Mouse (Mus musculus) neural tube, embryonic 11.5 days (tissue): ENCODE results near the gene Rhpn2. TPM values are rescaled to one million over a fixed set of nuclear protein-coding genes. Genes with fewer than 3 reads are reported as not detected.

Experiments used
- ATAC-seq: fragments of 200-750 bp; cut with Nextera tagmentation; 2 replicates; pipeline ENCODE4 v1.8.0; 2017; ENCODE audit warnings: moderate number of reproducible peaks, mild to moderate bottlenecking, moderate TSS enrichment, moderate library complexity; ENCODE audit not compliant: insufficient read depth, low FRiP score, low TSS enrichment
- DNase-seq: peaks from one replicate; pipeline ENCODE4 v3.0.0-alpha.2; 2015; ENCODE audit warnings: low spot score
- H3K27ac ChIP-seq: fragments of 300-500 bp; sonication (generic); 2 replicates; pipeline ENCODE4 v1.5.1; 2014; ENCODE audit warnings: low read depth, mild to moderate bottlenecking, low read length
- H3K27me3 ChIP-seq: fragments of 300-500 bp; sonication (generic); 2 replicates; pipeline ENCODE4 v1.6.1; 2014; ENCODE audit warnings: mild to moderate bottlenecking, low read length, mixed read lengths; ENCODE audit not compliant: control insufficient read depth, insufficient read depth
- H3K36me3 ChIP-seq: fragments of 300-500 bp; sonication (generic); 2 replicates; pipeline ENCODE4 v1.6.1; 2014; ENCODE audit warnings: mild to moderate bottlenecking, low read length, moderate library complexity, mixed read lengths; ENCODE audit not compliant: control insufficient read depth, insufficient read depth
- H3K4me1 ChIP-seq: fragments of 300-500 bp; sonication (generic); 2 replicates; pipeline ENCODE4 v1.6.1; 2014; ENCODE audit warnings: low read length, mixed read lengths; ENCODE audit not compliant: control insufficient read depth, insufficient read depth
- H3K4me2 ChIP-seq: fragments of 300-500 bp; sonication (generic); 2 replicates; pipeline ENCODE4 v1.6.1; 2014; ENCODE audit warnings: low read depth, mild to moderate bottlenecking, moderate library complexity
- H3K4me3 ChIP-seq: fragments of 300-500 bp; sonication (generic); 2 replicates; pipeline ENCODE4 v1.5.1; 2014; ENCODE audit warnings: low read depth, low read length
- H3K9ac ChIP-seq: fragments of 300-500 bp; sonication (generic); 2 replicates; pipeline ENCODE4 v1.6.1; 2014; ENCODE audit warnings: mild to moderate bottlenecking, low read length
- H3K9me3 ChIP-seq: fragments of 300-500 bp; sonication (generic); 2 replicates; pipeline ENCODE4 v1.6.1; 2016; ENCODE audit warnings: low read length; ENCODE audit not compliant: control insufficient read depth
- WGBS: fragments of 180-500 bp; shearing (Covaris S2); extraction: QIAGEN DNeasy Blood & Tissue Kit; methylation state at CpG from one replicate; pipeline ENCODE4 v1.1.7; 2014; 5-methylcytosine and 5-hydroxymethylcytosine counted together
- polyA plus RNA-seq: library from polyadenylated mRNA; unstranded; fragments of >200 nt; fragmentation: Nextera tagmentation; extraction: Ambion mirVana; gene quantifications from 2 replicates; pipeline ENCODE4 v1.2.1, GENCODE M21; 2014

Rhpn2 gene
- polyA plus RNA-seq, 1 experiment from 2014 or later = 3.3 TPM

DNA sequence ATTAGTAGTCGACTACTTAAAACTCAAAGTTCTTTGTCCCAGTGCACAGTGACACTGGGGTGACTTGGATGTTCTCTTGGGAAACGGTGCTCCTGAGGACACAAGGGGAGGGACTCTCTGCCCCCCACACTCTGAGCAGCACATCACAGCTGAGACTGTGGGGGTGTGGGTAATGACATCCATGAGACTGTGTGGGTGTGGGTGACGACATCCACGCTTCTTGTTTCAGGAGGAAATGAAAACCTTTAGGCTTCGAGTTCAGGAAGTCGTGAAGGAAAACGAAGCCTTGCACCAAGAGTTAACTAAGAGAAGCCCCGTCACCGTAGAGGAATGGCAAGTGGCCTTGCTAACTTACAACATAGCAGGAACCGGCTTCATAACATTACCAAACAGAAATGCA is 89.1 kb downstream of the Rhpn2 start:
- DNase-seq (no peak), ATAC-seq (no peak)
- 94% methylated on average over 10 of the region's 10 CpGs for WGBS

DNA sequence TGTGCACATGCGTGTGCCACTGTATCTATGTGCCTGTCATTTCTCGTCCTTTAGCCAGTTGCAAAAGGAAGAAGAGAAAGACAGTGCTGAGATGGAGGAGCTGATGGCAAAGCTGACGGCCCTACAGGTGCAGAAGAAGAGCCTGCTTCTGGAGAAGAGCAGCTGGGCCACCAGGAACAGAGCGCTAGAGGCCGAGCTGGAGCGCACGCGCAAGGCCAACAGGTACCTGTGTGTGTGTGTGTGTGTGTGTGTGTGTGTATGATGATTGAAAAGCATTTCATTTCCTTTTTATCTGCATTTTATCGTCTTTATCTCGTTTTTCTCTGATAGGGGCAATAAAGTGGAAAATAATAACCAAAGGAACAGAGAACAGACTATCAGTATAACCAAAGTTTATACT is 94.2 kb downstream of the Rhpn2 start:
- H3K27ac ChIP-seq = no peak overlapping the region
- no peak for DNase-seq
- H3K9ac ChIP-seq = no peak overlapping the region
- no peak for ATAC-seq
- no peaks in the 10 kb centered on the region for H3K27me3 ChIP-seq
- H3K4me3 ChIP-seq = no peak overlapping the region
- peaks cover 10% of the 10 kb centered on the region for H3K36me3 ChIP-seq
- 92% methylated on average over 10 of the region's 10 CpGs for WGBS
- no peak overlapping the region for H3K4me2 ChIP-seq
- H3K4me1 ChIP-seq = no peaks in the 10 kb centered on the region
- H3K9me3 ChIP-seq = no peaks in the 10 kb centered on the region

More for the DNA sequence above, 89.1 kb downstream of the Rhpn2 start:
- H3K36me3 ChIP-seq = no peaks in the 10 kb centered on the region; the same call in none of the 2 replicates
- H3K4me2 ChIP-seq = no peak overlapping the region
- H3K9ac ChIP-seq = no peak overlapping the region
- no peaks in the 10 kb centered on the region for H3K27me3 ChIP-seq
- H3K9me3 ChIP-seq = no peaks in the 10 kb centered on the region
- H3K27ac ChIP-seq = no peak overlapping the region
- H3K4me3 ChIP-seq = no peak overlapping the region
- H3K4me1 ChIP-seq = no peaks in the 10 kb centered on the region

DNA sequence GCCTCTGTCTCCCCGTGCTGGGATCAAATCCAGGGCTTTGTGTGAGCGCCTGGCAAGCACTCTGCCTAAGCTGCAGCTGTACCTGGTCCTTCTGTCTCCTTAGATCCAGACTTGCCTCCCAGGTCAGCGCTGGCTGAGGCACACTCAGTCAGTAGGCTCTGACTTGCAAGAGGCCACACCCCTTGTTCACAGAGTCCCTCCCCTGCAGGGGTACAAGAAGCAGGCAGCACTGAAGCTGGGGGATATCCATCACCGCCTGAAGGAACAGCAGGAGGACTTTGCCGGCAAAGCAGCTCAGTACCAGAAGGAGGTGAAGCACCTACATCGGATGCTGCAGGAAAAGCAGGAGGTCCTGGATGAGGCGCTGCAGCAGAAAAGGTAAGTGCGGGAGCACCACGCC is 101.3 kb downstream of the Rhpn2 start:
- DNase-seq = no peak
- no peak overlapping the region for H3K9ac ChIP-seq
- H3K9me3 ChIP-seq = no peaks in the 10 kb centered on the region
- no peak overlapping the region for H3K4me3 ChIP-seq
- WGBS = 83% methylated on average over 9 of the region's 9 CpGs
- no peak overlapping the region for H3K4me2 ChIP-seq
- no peak overlapping the region for H3K27ac ChIP-seq
- H3K4me1 ChIP-seq = no peaks in the 10 kb centered on the region
- no peak for ATAC-seq
- H3K27me3 ChIP-seq = no peaks in the 10 kb centered on the region
- H3K36me3 ChIP-seq = peaks cover 18% of the 10 kb centered on the region

Other genes starting within 250 kb of the Rhpn2 start
- 0.20 and 0.62 TPM in 2 replicates for gene Cebpa, start 214.9 kb upstream of the Rhpn2 start, polyA plus RNA-seq
- 0.25 and 0.89 TPM in 2 replicates for gene Slc7a10, start 147.8 kb upstream of the Rhpn2 start, polyA plus RNA-seq
- 18.7 and 21.6 TPM in 2 replicates for gene Lrp3, start 118.7 kb upstream of the Rhpn2 start, polyA plus RNA-seq
- gene Gpatch1, start 15.7 kb upstream of the Rhpn2 start, polyA plus RNA-seq = 20.0 and 21.4 TPM in 2 replicates
- gene Faap24, start 62.7 kb downstream of the Rhpn2 start, polyA plus RNA-seq = 19.9 and 22.4 TPM in 2 replicates
- gene Cep89, start 62.9 kb downstream of the Rhpn2 start, polyA plus RNA-seq = 39.3 and 40.8 TPM in 2 replicates
- not detected in 2 replicates for gene Slc7a9, start 114.6 kb downstream of the Rhpn2 start, polyA plus RNA-seq
- gene Tdrd12, start 203.6 kb downstream of the Rhpn2 start, polyA plus RNA-seq = 0.11 TPM in 1 of 2 replicates, not detected in the other
- 47.2 and 47.8 TPM in 2 replicates for gene Nudt19, start 222.1 kb downstream of the Rhpn2 start, polyA plus RNA-seq